Mouse (Mus musculus): ENCODE results near the gene Efcab3. TPM values are rescaled to one million over a fixed set of nuclear protein-coding genes. Genes with fewer than 3 reads are reported as not detected.
A peak's percentile ranks its signal among the peaks of the same experiment; 100 is the strongest.

Gene Efcab3
- total and polyA plus RNA-seq, 3 experiments: not detected

GRCm38 (mm10) chr11:105125735-105126519, 62.5 kb downstream of the Efcab3 start, which contains the start of gene Mettl2:
Gene Mettl2, plus strand, starts transcription at chr11:105126425.
- Histone ChIP-seq H3K27me3 (ENCODE audit: control insufficient read depth in 1 of 2, insufficient read depth in 2 of 2, low read length in 2 of 2) (no peaks in the 10 kb centered on the region), H3K9me3 (replicated peaks; ENCODE audit: insufficient read depth, low read length) (no peaks in the 10 kb centered on the region), H3K79me2 (ENCODE audit: control insufficient read depth, insufficient read depth, low read length, poor library complexity) (peaks cover 30% of the 10 kb centered on the region), H3K9ac (ENCODE audit: control insufficient read depth, low read depth, low read length, poor library complexity, severe bottlenecking) (peak within 1 kb of the TSS; percentile 81), H3K27ac (ENCODE audit: control insufficient read depth, low read depth, low read length) (peak within 1 kb of the TSS; percentile 62), H3K36me3 (ENCODE audit: control insufficient read depth in 1 of 2, insufficient read depth in 2 of 2, low read length in 2 of 2) (peaks cover 10 to 15% of the 10 kb centered on the region in 2 experiments), H3K4me1 (ENCODE audit: control insufficient read depth in 1 of 2, insufficient read depth in 2 of 2, low read length in 2 of 2) (peaks cover 0 to 12% of the 10 kb centered on the region in 2 experiments; a peak in 3 of 4 replicates), H3K4me3 (ENCODE audit: control insufficient read depth in 1 of 2, insufficient read depth in 1 of 2, low read depth in 2 of 2, low read length in 2 of 2) (peak within 1 kb of the TSS; percentile 80 to 87)
- TF ChIP-seq POLR2AphosphoS2 (IDR thresholded peaks at IDR 0.05; ENCODE audit: low read length): peak; percentile 59; the same call in 1 of the 2 replicates
- TF ChIP-seq E2F4 (IDR thresholded peaks at IDR 0.05; ENCODE audit: borderline replicate concordance, low read depth, low read length): no peak
- TF ChIP-seq TAL1 (IDR thresholded peaks at IDR 0.05; ENCODE audit: low read length): no peak
- peak; percentile 99 for TF ChIP-seq MYC (IDR thresholded peaks at IDR 0.05; ENCODE audit: low read depth, low read length)
- no peak for TF ChIP-seq MEF2A (IDR thresholded peaks at IDR 0.05; ENCODE audit: extremely low read depth, insufficient replicate concordance, low read depth, low read length, poor library complexity, severe bottlenecking)
- no peak for TF ChIP-seq POLR2AphosphoS5 (IDR thresholded peaks at IDR 0.05; ENCODE audit: borderline replicate concordance, low read depth, low read length)
- TF ChIP-seq UBTF (IDR thresholded peaks at IDR 0.05; ENCODE audit: borderline replicate concordance, insufficient read depth, low read depth, low read length): no peak
- no peak for TF ChIP-seq MAFK (IDR thresholded peaks at IDR 0.05; ENCODE audit: borderline replicate concordance, low read depth, low read length)
- peak; percentile 95 for TF ChIP-seq MAX (IDR thresholded peaks at IDR 0.05; ENCODE audit: low read length)
- TF ChIP-seq USF1 (IDR thresholded peaks at IDR 0.05; ENCODE audit: low read depth, low read length): peak; percentile 74; the same call in 1 of the 2 replicates
- peak; percentile 65 for TF ChIP-seq SMC3 (IDR thresholded peaks at IDR 0.05; ENCODE audit: low read depth, low read length)
- TF ChIP-seq CHD1 (IDR thresholded peaks at IDR 0.05; ENCODE audit: low read depth, low read length): no peak
- peak; percentile 76 for TF ChIP-seq RAD21 (IDR thresholded peaks at IDR 0.05; ENCODE audit: low read depth, low read length)
- no peak for TF ChIP-seq USF2 (IDR thresholded peaks at IDR 0.05; ENCODE audit: borderline replicate concordance in 1 of 2, insufficient read depth in 1 of 2, low read depth in 1 of 2, low read length in 2 of 2)
- no peak for TF ChIP-seq ETS1 (IDR thresholded peaks at IDR 0.05; ENCODE audit: low read depth, low read length)
- no peak for TF ChIP-seq NRF1 (IDR thresholded peaks at IDR 0.05; ENCODE audit: insufficient read depth, low read depth, low read length, poor library complexity, severe bottlenecking)
- no peak for TF ChIP-seq GATA1 (IDR thresholded peaks at IDR 0.05; ENCODE audit: low read depth, low read length)
- peak; percentile 44 for TF ChIP-seq ZC3H11A (IDR thresholded peaks at IDR 0.05; ENCODE audit: low read depth, low read length)
- peak; percentile 48; the same call in 1 of the 2 replicates for TF ChIP-seq TCF12 (IDR thresholded peaks at IDR 0.05; ENCODE audit: low read depth, low read length)
- TF ChIP-seq SIN3A (IDR thresholded peaks at IDR 0.05; ENCODE audit: low read length): peak; percentile 97
- peak; percentile 89 to 96; a peak in 3 of 4 replicates for TF ChIP-seq POLR2A (IDR thresholded peaks at IDR 0.05; ENCODE audit: control insufficient read depth in 1 of 2, insufficient read depth in 1 of 2, low read depth in 1 of 2, low read length in 2 of 2, poor library complexity in 1 of 2)
- TF ChIP-seq NELFE (IDR thresholded peaks at IDR 0.05; ENCODE audit: low read depth, low read length): peak; percentile 72
- peak; percentile 76 to 87 (median 81) for TF ChIP-seq CTCF (IDR thresholded peaks at IDR 0.05 in 2 of 3, conservative IDR thresholded peaks at IDR 0.05 in 1 of 3; ENCODE audit: control insufficient read depth in 1 of 3, insufficient read depth in 1 of 3, low read depth in 2 of 3, low read length in 3 of 3, poor library complexity in 1 of 3, severe bottlenecking in 1 of 3)
- peak; percentile 77; the same call in 1 of the 2 replicates for TF ChIP-seq ZMIZ1 (IDR thresholded peaks at IDR 0.05; ENCODE audit: low read depth, low read length)
- peak; percentile 76; the same call in 1 of the 2 replicates for TF ChIP-seq TBP (IDR thresholded peaks at IDR 0.05; ENCODE audit: low read depth, low read length)
- TF ChIP-seq ELF1 (IDR thresholded peaks at IDR 0.05; ENCODE audit: low read depth, low read length): peak; percentile 87
- TF ChIP-seq MAZ (IDR thresholded peaks at IDR 0.05; ENCODE audit: low read depth, low read length): peak; percentile 40; the same call in 1 of the 2 replicates
- 0 out of 2 replicates have a peak, but pooled peaks have one; percentile 13 for TF ChIP-seq JUND (IDR thresholded peaks at IDR 0.05; ENCODE audit: low read depth, low read length)
- TF ChIP-seq HCFC1 (IDR thresholded peaks at IDR 0.05; ENCODE audit: low read depth, low read length): peak; percentile 91
- peak; percentile 65; the same call in 1 of the 2 replicates for TF ChIP-seq KAT2A (conservative IDR thresholded peaks at IDR 0.05; ENCODE audit: low read depth, low read length)
- peak; percentile 99 for TF ChIP-seq MXI1 (IDR thresholded peaks at IDR 0.05; ENCODE audit: low read depth, low read length)
- peak; percentile 94 for DNase-seq (ENCODE audit: low read depth, low spot score)
